Mouse (Mus musculus) neural tube, embryonic 11.5 days (tissue): ENCODE measurements at regions not wholly inside any gene's neighbourhood (a gene's known extent, or its start where the extent isn't known, plus 50 kb on each side); places are given as distances from the start of the nearest gene placed in this dataset.
A peak's percentile ranks its signal among the peaks of the same experiment; 100 is the strongest.

Source experiments
- ATAC-seq: fragments of 200-750 bp; cut with Nextera tagmentation; 2 replicates; pipeline ENCODE4 v1.8.0; 2017; ENCODE audit warnings: moderate number of reproducible peaks, mild to moderate bottlenecking, moderate TSS enrichment, moderate library complexity; ENCODE audit not compliant: insufficient read depth, low FRiP score, low TSS enrichment
- DNase-seq: peaks from one replicate; pipeline ENCODE4 v3.0.0-alpha.2; 2015; ENCODE audit warnings: low spot score
- H3K27ac ChIP-seq: fragments of 300-500 bp; sonication (generic); 2 replicates; pipeline ENCODE4 v1.5.1; 2014; ENCODE audit warnings: low read depth, mild to moderate bottlenecking, low read length
- H3K27me3 ChIP-seq: fragments of 300-500 bp; sonication (generic); 2 replicates; pipeline ENCODE4 v1.6.1; 2014; ENCODE audit warnings: mild to moderate bottlenecking, low read length, mixed read lengths; ENCODE audit not compliant: control insufficient read depth, insufficient read depth
- H3K36me3 ChIP-seq: fragments of 300-500 bp; sonication (generic); 2 replicates; pipeline ENCODE4 v1.6.1; 2014; ENCODE audit warnings: mild to moderate bottlenecking, low read length, moderate library complexity, mixed read lengths; ENCODE audit not compliant: control insufficient read depth, insufficient read depth
- H3K4me1 ChIP-seq: fragments of 300-500 bp; sonication (generic); 2 replicates; pipeline ENCODE4 v1.6.1; 2014; ENCODE audit warnings: low read length, mixed read lengths; ENCODE audit not compliant: control insufficient read depth, insufficient read depth
- H3K4me2 ChIP-seq: fragments of 300-500 bp; sonication (generic); 2 replicates; pipeline ENCODE4 v1.6.1; 2014; ENCODE audit warnings: low read depth, mild to moderate bottlenecking, moderate library complexity
- H3K4me3 ChIP-seq: fragments of 300-500 bp; sonication (generic); 2 replicates; pipeline ENCODE4 v1.5.1; 2014; ENCODE audit warnings: low read depth, low read length
- H3K9ac ChIP-seq: fragments of 300-500 bp; sonication (generic); 2 replicates; pipeline ENCODE4 v1.6.1; 2014; ENCODE audit warnings: mild to moderate bottlenecking, low read length
- H3K9me3 ChIP-seq: fragments of 300-500 bp; sonication (generic); 2 replicates; pipeline ENCODE4 v1.6.1; 2016; ENCODE audit warnings: low read length; ENCODE audit not compliant: control insufficient read depth
- WGBS: fragments of 180-500 bp; shearing (Covaris S2); extraction: QIAGEN DNeasy Blood & Tissue Kit; methylation state at CpG from one replicate; pipeline ENCODE4 v1.1.7; 2014; 5-methylcytosine and 5-hydroxymethylcytosine counted together

- no peak overlapping the region for H3K27ac ChIP-seq
- H3K9me3 ChIP-seq: no peaks in the 10 kb centered on the region
- ATAC-seq: no peak
- H3K9ac ChIP-seq: no peak overlapping the region
- H3K4me3 ChIP-seq: no peak overlapping the region
- no peaks in the 10 kb centered on the region for H3K36me3 ChIP-seq
- H3K4me1 ChIP-seq: no peaks in the 10 kb centered on the region
- no peak for DNase-seq
- no peak overlapping the region for H3K4me2 ChIP-seq
- H3K27me3 ChIP-seq: no peaks in the 10 kb centered on the region
- WGBS: 34% methylated on average over 5 of the region's 5 CpGs
Measured at GRCm38 (mm10) chr6:94841881-94842280, 141.9 kb upstream of the Lrig1 start.

DNA sequence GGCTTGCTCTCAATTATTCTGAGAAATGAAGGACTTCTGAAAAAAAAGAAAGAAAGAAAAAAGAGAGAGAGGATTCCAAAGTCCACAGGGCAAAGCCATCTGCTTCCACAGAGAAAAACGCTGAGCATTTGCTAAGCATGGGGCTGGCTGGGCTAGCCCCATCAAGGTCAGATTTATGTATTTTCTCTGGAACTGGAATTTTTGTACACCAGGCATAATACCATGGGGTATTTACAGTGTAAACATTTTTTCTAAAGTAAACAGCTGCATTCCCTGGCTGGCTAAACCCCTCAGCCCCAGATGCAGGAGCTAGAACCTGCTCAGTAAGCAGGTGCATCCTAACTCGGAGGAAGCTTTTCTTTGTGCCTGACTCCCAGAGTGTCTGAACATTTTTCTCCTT is 135.8 kb upstream of the Lrig1 start:
- WGBS: 28% methylated on average over 2 of the region's 2 CpGs

DNA sequence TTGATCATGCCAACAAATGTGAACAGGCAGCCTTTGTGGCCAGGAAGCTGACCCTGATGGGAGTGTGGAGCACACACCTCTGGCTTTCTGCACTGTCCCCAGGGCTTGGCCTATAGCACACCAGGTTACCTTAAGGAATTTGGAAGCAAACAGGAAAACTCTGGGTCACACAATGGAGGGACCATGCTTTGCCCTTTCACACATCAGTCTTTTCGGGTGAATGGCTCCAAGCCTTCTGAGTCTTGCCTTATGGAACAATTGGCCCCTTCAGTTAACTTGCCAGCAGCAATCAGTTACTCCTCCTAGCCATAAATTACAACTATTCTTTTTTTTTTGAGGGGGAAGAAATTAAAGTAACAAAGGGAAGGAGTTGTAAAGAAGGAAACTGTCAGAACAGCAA is 134.6 kb upstream of the Lrig1 start:
- Histone ChIP-seq H3K4me1 (0 out of 2 replicates have a peak, but pooled peaks cover 2% of the 10 kb centered on the region), H3K9ac (no peak overlapping the region), H3K27me3 (no peaks in the 10 kb centered on the region), H3K4me2 (no peak overlapping the region), H3K36me3 (no peaks in the 10 kb centered on the region), H3K4me3 (no peak overlapping the region), H3K27ac (no peak overlapping the region), H3K9me3 (no peaks in the 10 kb centered on the region)
- ATAC-seq (no peak), DNase-seq (peak; percentile 28)
- 4% methylated on average over 1 of the region's 1 CpGs for WGBS

More for the DNA sequence above, 135.8 kb upstream of the Lrig1 start:
- Histone ChIP-seq H3K9me3 (no peaks in the 10 kb centered on the region), H3K4me3 (no peak overlapping the region), H3K4me2 (no peak overlapping the region), H3K27ac (no peak overlapping the region), H3K4me1 (0 out of 2 replicates have a peak, but pooled peaks cover 2% of the 10 kb centered on the region), H3K9ac (no peak overlapping the region), H3K27me3 (no peaks in the 10 kb centered on the region), H3K36me3 (no peaks in the 10 kb centered on the region)
- DNase-seq: no peak
- ATAC-seq: no peak

GRCm38 (mm10) chr6:94830801-94831200 is 130.8 kb upstream of the Lrig1 start:
- no peak overlapping the region for H3K4me3 ChIP-seq
- no peak overlapping the region for H3K9ac ChIP-seq
- 85% methylated on average over 8 of the region's 8 CpGs for WGBS
- no peaks in the 10 kb centered on the region for H3K36me3 ChIP-seq
- no peak overlapping the region for H3K4me2 ChIP-seq
- H3K27ac ChIP-seq: no peak overlapping the region
- DNase-seq (no peak), ATAC-seq (no peak)
- no peaks in the 10 kb centered on the region for H3K9me3 ChIP-seq
- no peaks in the 10 kb centered on the region for H3K27me3 ChIP-seq
- H3K4me1 ChIP-seq: 0 out of 2 replicates have a peak, but pooled peaks cover 2% of the 10 kb centered on the region

DNA sequence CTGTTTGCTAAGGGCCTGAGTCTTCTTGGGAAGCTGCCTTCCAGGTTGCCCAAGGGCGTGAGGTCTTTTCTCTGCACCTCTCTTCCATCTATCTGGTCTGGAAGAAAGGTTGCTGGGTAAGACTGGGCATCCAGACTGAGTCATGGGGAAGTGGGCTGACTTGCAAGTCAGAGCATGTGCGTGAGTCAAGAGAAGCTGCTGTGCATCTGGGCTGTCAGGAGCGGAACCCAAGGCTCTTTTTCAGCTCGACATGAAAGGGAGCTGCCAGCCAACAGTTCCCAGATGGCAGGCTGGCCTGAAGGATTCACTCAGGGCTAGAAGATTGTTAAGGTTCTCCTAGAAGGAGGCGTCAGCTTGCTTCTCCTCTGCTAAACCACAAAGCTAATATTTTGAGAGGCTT is 129.3 kb upstream of the Lrig1 start:
- DNase-seq (no peak), ATAC-seq (no peak)
- no peak overlapping the region for H3K27ac ChIP-seq
- H3K27me3 ChIP-seq: no peaks in the 10 kb centered on the region
- H3K9ac ChIP-seq: no peak overlapping the region
- 77% methylated on average over 5 of the region's 5 CpGs for WGBS
- H3K36me3 ChIP-seq: no peaks in the 10 kb centered on the region
- H3K4me2 ChIP-seq: no peak overlapping the region
- no peaks in the 10 kb centered on the region for H3K9me3 ChIP-seq
- 0 out of 2 replicates have a peak, but pooled peaks cover 2% of the 10 kb centered on the region for H3K4me1 ChIP-seq
- no peak overlapping the region for H3K4me3 ChIP-seq

GRCm38 (mm10) chr6:94826656-94827055 is 126.7 kb upstream of the Lrig1 start:
- H3K4me1 ChIP-seq: no peaks in the 10 kb centered on the region
- no peak for DNase-seq
- no peak overlapping the region for H3K9ac ChIP-seq
- 85% methylated on average over 2 of the region's 2 CpGs for WGBS
- no peak overlapping the region for H3K27ac ChIP-seq
- H3K4me2 ChIP-seq: no peak overlapping the region
- H3K27me3 ChIP-seq: no peaks in the 10 kb centered on the region
- no peak overlapping the region for H3K4me3 ChIP-seq
- ATAC-seq: no peak
- no peaks in the 10 kb centered on the region for H3K36me3 ChIP-seq
- no peaks in the 10 kb centered on the region for H3K9me3 ChIP-seq

DNA sequence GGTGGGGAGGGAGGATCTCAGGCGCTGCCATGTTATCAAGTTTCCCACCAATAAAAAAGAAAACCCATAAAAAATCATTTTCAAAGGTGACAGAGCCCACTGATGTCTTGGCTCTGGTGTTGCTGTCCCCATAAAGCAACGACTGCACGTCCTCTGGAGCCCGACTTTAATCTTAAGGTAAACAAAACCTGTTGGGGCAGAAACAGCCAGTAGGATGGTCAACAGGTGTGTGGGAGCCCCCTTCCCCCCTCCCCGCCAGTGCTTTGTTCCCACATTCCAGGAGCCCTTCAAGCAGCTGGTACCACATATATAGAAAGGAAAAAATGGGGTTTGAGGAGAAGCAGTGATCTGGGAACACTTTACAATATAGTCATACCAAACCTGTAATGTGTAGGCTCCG is 118.3 kb upstream of the Lrig1 start:
- Histone ChIP-seq H3K27ac (no peak overlapping the region), H3K4me2 (no peak overlapping the region), H3K4me1 (peaks cover 15% of the 10 kb centered on the region; the same call in 1 of the 2 replicates), H3K4me3 (no peak overlapping the region), H3K9me3 (no peaks in the 10 kb centered on the region), H3K27me3 (no peaks in the 10 kb centered on the region), H3K36me3 (no peaks in the 10 kb centered on the region), H3K9ac (no peak overlapping the region)
- 51% methylated on average over 6 of the region's 6 CpGs for WGBS
- DNase-seq: no peak
- no peak for ATAC-seq

- no peak for DNase-seq
- H3K27me3 ChIP-seq: no peaks in the 10 kb centered on the region
- H3K4me3 ChIP-seq: no peak overlapping the region
- no peaks in the 10 kb centered on the region for H3K9me3 ChIP-seq
- H3K4me2 ChIP-seq: no peak overlapping the region
- H3K9ac ChIP-seq: no peak overlapping the region
- WGBS: 73% methylated on average over 5 of the region's 5 CpGs
- no peak overlapping the region for H3K27ac ChIP-seq
- H3K4me1 ChIP-seq: peaks cover 18% of the 10 kb centered on the region; the same call in 1 of the 2 replicates
- ATAC-seq: no peak
- H3K36me3 ChIP-seq: no peaks in the 10 kb centered on the region
Measured at GRCm38 (mm10) chr6:94816161-94816560, 116.2 kb upstream of the Lrig1 start.

- no peak for DNase-seq
- Histone ChIP-seq H3K4me3 (no peak overlapping the region), H3K4me1 (peaks cover 18% of the 10 kb centered on the region; the same call in 1 of the 2 replicates), H3K9ac (no peak overlapping the region), H3K27ac (0 out of 2 replicates have a peak overlapping the region, but pooled peaks have one; percentile 27), H3K27me3 (no peaks in the 10 kb centered on the region), H3K4me2 (no peak overlapping the region), H3K36me3 (no peaks in the 10 kb centered on the region), H3K9me3 (no peaks in the 10 kb centered on the region)
- peak; percentile 60; the same call in 1 of the 2 replicates for ATAC-seq
- 45% methylated on average over 3 of the region's 3 CpGs for WGBS
Measured at GRCm38 (mm10) chr6:94814711-94815110, 114.8 kb upstream of the Lrig1 start.
